Mouse (Mus musculus) effector memory CD4-positive, alpha-beta T cell, adult 5 months (primary cell): ENCODE measurements around the gene Spag17. TPM values are rescaled to one million over a fixed set of nuclear protein-coding genes. Genes with fewer than 3 reads are reported as not detected.

Experiments
- polyA plus RNA-seq: library from polyadenylated mRNA; unstranded; fragments of 100-300 nt; shearing (Covaris generic); gene quantifications from one replicate; pipeline ENCODE4 v1.2.1, GENCODE M21; 2017

Spag17 gene
- polyA plus RNA-seq, result not detected

DNA sequence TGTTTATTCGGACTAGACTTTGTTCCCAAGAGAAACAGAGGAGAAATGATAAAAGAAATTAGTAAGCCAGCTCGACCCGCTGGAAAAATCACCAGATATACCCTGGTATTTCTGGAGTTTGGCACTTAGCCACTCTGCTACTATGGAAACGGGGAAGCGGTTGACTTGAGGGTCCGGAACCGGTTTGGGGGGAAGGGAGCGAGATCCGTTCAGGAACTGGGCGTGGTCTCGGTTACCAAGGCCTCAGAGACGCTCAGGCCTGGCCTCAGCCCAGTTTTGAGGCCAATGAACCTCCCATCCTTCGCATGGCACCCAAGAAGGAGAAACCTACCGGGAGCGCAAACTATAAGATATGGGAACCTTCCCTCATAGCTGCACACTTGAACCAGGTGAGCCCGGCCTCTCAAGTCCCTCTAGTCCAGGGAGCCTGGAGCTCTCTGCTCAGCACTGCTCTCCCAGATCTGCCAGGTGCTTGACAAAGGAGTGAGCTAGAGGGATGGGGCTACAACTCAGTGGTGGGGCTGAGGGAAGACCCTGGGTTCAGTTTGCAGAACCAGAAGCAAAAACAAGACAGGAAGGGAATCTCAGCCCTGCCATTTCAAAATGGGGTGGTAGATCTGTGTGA, at the start of gene Spag17:
Gene Spag17, plus strand, starts transcription at position 220 of the 625 bp plus-strand sequence.

DNA sequence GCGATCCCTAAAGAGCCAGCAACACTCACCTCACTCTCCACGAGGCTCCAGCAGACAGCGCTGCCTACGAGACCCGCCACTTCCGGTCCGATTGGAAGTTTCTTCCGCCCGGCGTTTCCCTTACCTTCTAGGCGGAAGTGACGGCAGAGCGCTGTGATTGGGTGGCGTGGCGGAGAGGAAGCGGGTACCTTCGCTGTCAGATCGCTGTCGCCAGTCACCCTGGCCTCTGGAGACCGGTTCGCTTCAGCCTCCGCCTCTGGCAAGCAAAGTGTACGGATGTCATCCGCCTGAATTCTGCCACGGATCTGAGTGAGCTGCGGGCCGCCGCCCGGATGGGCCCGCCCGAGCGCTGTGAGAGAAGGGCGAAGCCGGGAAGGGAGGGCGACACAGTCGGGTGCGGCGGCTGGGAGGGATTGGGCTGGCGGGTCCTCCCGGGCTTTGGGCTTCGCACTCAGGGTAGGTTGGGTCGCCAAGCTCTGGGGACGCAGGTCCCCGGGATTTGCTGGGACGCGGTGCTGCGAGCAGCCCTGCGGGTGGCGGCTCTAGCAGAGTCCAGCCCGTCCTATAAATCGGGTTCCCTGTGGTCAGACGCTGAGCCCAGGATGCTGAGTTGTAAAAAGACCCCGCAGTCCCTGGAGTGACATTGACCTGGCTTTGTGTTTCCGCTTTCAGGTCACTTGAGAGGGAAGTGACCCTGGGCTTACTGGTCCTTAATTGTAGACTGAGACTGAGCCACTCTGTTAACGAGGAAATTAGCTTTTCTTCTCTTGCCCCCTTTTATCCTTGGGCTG, 277.3 kb downstream of the Spag17 start, which contains the start of the genes Gdap2 and Wdr3:
Gene Gdap2, plus strand, starts transcription at position 67 of the 791 bp plus-strand sequence.
Gene Wdr3, minus strand, starts transcription at position 93 of the 791 bp plus-strand sequence.

